In the genomic region with DNA sequence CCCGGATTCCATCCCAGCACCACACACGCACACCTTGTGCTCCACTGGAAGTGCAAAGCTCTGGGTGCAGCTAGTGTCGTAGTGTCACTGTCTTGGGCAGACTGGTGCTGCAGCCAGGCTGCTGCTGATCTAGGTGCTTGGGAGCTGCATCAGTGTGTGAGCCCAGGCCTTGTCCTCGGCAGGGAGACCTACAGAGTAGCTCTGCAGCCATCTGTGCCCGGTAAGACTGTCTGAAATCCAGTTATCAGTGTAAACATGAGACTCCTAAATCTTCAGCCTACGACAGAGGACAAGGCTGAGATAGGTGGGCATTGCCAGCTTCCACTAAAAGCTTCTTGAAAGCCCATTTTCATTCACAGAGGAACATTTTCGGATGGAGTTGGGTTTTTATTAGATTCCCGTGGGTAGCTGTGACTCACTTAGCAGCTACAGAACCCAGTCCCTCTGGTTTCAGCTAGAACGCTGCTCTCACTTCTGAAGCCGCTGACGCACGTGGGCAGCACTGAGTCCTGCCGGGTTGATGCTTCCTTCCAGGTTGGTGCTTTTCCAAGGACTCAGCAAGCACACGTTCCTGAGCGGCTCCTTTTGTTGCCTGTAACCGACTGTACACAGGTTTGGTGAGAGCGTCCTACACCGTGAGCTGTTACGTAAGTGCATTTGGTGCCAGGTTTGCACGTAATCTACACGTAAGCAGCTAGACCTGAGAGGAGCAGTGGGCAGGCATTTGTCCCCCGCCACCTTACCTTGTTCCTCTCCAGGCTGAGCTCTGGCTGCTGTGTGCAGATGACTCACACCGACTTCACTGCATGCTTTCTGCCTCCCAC, we compare ENCODE assay signal across 10 mouse cellular contexts. TPM values are rescaled to one million over a fixed set of nuclear protein-coding genes. Genes with fewer than 3 reads are reported as not detected.
DNase-seq lines count a peak whose midpoint lies in the region; ATAC-seq and TF ChIP-seq lines count a peak whose summit lies in the region.
"Had no signal": no experiment of that assay in that cellular context is flagged by ENCODE, and none has a peak within 500 bp of the region (broad histone marks: within the 10 kb centered on the region; RNA-seq: fewer than 3 reads in every experiment).

No protein-coding gene starts in this region.

- WGBS in kidney, adult 2 months = 81% methylated on average over 23 of the region's 23 CpGs

- H3K4me3 ChIP-seq in kidney, adult 2 months (ENCODE audit: insufficient read depth, low read depth, low read length) = no peak overlapping the region
- H3K4me3 ChIP-seq: embryonic facial prominence, embryonic 15.5 days; megakaryocyte, embryonic 14.5 days had no signal

- H3K27ac ChIP-seq in kidney, adult 2 months (ENCODE audit: insufficient read depth, low read depth, low read length) = no peak overlapping the region
- H3K27ac ChIP-seq: embryonic facial prominence, embryonic 15.5 days had no signal

- TF ChIP-seq POLR2A in kidney, adult 2 months (IDR thresholded peaks at IDR 0.05; ENCODE audit: low read depth, low read length) = no peak

- no peaks in the 10 kb centered on the region for H3K36me3 ChIP-seq in kidney, adult 2 months (ENCODE audit: control insufficient read depth, insufficient read depth, low read length)

- intact Hi-C loops in left cerebral cortex, postnatal 36 days (cut with DNase I) = no loop called here

- H3K4me1 ChIP-seq in kidney, adult 2 months (ENCODE audit: control insufficient read depth, insufficient read depth, low read length) = no peaks in the 10 kb centered on the region
- H3K4me1 ChIP-seq: embryonic facial prominence, embryonic 15.5 days had no signal

- peak; percentile 72 for DNase-seq in 3T3-L1 (ENCODE audit: low read depth, low spot score)
- DNase-seq in adrenal gland, postnatal 14 days = peak; percentile 75
- DNase-seq in frontal cortex, postnatal 14 days (ENCODE audit: low spot score in 2 of 2) = peak; percentile 68 to 76
- DNase-seq in left cerebral cortex, postnatal 36 days (ENCODE audit: low spot score in 2 of 2) = peak; percentile 84 to 86
- no peak for DNase-seq in MN1 (ENCODE audit: low spot score)
- DNase-seq in kidney, adult 2 months = no peak

- no peak for TF ChIP-seq CTCF in kidney, adult 2 months (conservative IDR thresholded peaks at IDR 0.05; ENCODE audit: insufficient read depth, insufficient read length, low read depth, low read length)

- no peak for ATAC-seq in CD4-positive, CD25-positive, alpha-beta regulatory T cell, adult 4 months
- no peak for ATAC-seq in activated CD4-positive, CD25-positive, alpha-beta regulatory T cell, adult 4 months

- H3K27me3 ChIP-seq in kidney, adult 2 months (replicated peaks; ENCODE audit: control insufficient read depth, insufficient read depth, low read length) = no peaks in the 10 kb centered on the region
- H3K27me3 ChIP-seq: embryonic facial prominence, embryonic 15.5 days; megakaryocyte, embryonic 14.5 days had no signal

RNA-seq across cellular contexts. Expression of a gene that starts 29.2 kb away (rescaled TPM):
- total RNA-seq in adrenal gland, postnatal 14 days (2021) = 3.2 and 4.0 TPM in 2 replicates
- total RNA-seq in left cerebral cortex, postnatal 36 days (2021) = 1 to 10 TPM; 2.8 to 4.6 TPM
- 10 to 100 TPM; 13.6 to 17.0 TPM for polyA plus RNA-seq in CD4-positive, CD25-positive, alpha-beta regulatory T cell, adult 4 months (2017; shearing (Covaris generic))
- 10 to 100 TPM in 1 of 2 experiments, 1 to 10 TPM in 1; 6.6 to 14.1 TPM for polyA plus RNA-seq in activated CD4-positive, CD25-positive, alpha-beta regulatory T cell, adult 4 months (2017; shearing (Covaris generic))
- 4.2 and 4.5 TPM in 2 replicates for polyA plus RNA-seq in kidney, adult 2 months (2012; rRNA removed)

RNA-seq across cellular contexts. Expression of a gene that starts 29.3 kb away (rescaled TPM):
- 127 TPM in 2 replicates for total RNA-seq in adrenal gland, postnatal 14 days (2021)
- 100 to 1,000 TPM; 185 to 191 TPM for total RNA-seq in left cerebral cortex, postnatal 36 days (2021)
- polyA plus RNA-seq in CD4-positive, CD25-positive, alpha-beta regulatory T cell, adult 4 months (2017; shearing (Covaris generic)) = 100 to 1,000 TPM; 193 to 203 TPM
- polyA plus RNA-seq in activated CD4-positive, CD25-positive, alpha-beta regulatory T cell, adult 4 months (2017; shearing (Covaris generic)) = 100 to 1,000 TPM; 248 to 259 TPM
- 111 and 133 TPM in 2 replicates for polyA plus RNA-seq in kidney, adult 2 months (2012; rRNA removed)

RNA-seq across cellular contexts. Expression of a gene that starts 40.7 kb away (rescaled TPM):
- 42.4 and 44.7 TPM in 2 replicates for total RNA-seq in adrenal gland, postnatal 14 days (2021)
- 10 to 100 TPM; 39.1 to 42.7 TPM for total RNA-seq in left cerebral cortex, postnatal 36 days (2021)
- 10 to 100 TPM; 17.8 to 18.7 TPM for polyA plus RNA-seq in CD4-positive, CD25-positive, alpha-beta regulatory T cell, adult 4 months (2017; shearing (Covaris generic))
- 10 to 100 TPM; 13.5 to 14.8 TPM for polyA plus RNA-seq in activated CD4-positive, CD25-positive, alpha-beta regulatory T cell, adult 4 months (2017; shearing (Covaris generic))
- 28.8 and 31.7 TPM in 2 replicates for polyA plus RNA-seq in kidney, adult 2 months (2012; rRNA removed)

RNA-seq across cellular contexts. Expression of a gene that starts 46.9 kb away (rescaled TPM):
- 34.9 and 36.4 TPM in 2 replicates for total RNA-seq in adrenal gland, postnatal 14 days (2021)
- total RNA-seq in left cerebral cortex, postnatal 36 days (2021) = 10 to 100 TPM; 24.4 to 25.7 TPM
- polyA plus RNA-seq in CD4-positive, CD25-positive, alpha-beta regulatory T cell, adult 4 months (2017; shearing (Covaris generic)) = 10 to 100 TPM; 56.9 to 67.7 TPM
- 10 to 100 TPM; 46.7 to 63.3 TPM for polyA plus RNA-seq in activated CD4-positive, CD25-positive, alpha-beta regulatory T cell, adult 4 months (2017; shearing (Covaris generic))
- polyA plus RNA-seq in kidney, adult 2 months (2012; rRNA removed) = 28.2 and 28.8 TPM in 2 replicates

RNA-seq across cellular contexts. Expression of a gene that starts 47.3 kb away (rescaled TPM):
- total RNA-seq in adrenal gland, postnatal 14 days (2021) = 29.7 and 34.7 TPM in 2 replicates
- total RNA-seq in left cerebral cortex, postnatal 36 days (2021) = 10 to 100 TPM; 69.7 to 73.1 TPM
- polyA plus RNA-seq in CD4-positive, CD25-positive, alpha-beta regulatory T cell, adult 4 months (2017; shearing (Covaris generic)) = 1 to 10 TPM; 6.9 to 7.4 TPM
- 1 to 10 TPM; 9.3 to 9.9 TPM for polyA plus RNA-seq in activated CD4-positive, CD25-positive, alpha-beta regulatory T cell, adult 4 months (2017; shearing (Covaris generic))
- 20.7 and 20.8 TPM in 2 replicates for polyA plus RNA-seq in kidney, adult 2 months (2012; rRNA removed)

Comparison
In these comparisons a context has a peak if more than half of its experiments do, and no peak if none do; other contexts are left out.
1. DNase-seq: peak in 3T3-L1 (single experiment), adrenal gland, postnatal 14 days (single experiment), frontal cortex, postnatal 14 days (2 of 2) and left cerebral cortex, postnatal 36 days (2 of 2); none in MN1 (single experiment) and kidney, adult 2 months (single experiment).